Mouse (Mus musculus): ENCODE results near the gene Zc3h4. TPM values are rescaled to one million over a fixed set of nuclear protein-coding genes. Genes with fewer than 3 reads are reported as not detected.
"Not testable (repeated sequence)": the region's sequence is repeated elsewhere in the genome, so short reads cannot be mapped to it uniquely, and the experiment has no call there.

Zc3h4 gene
- polyA plus RNA-seq, 1 experiment from 2014 or later = 24.6 TPM

- peak; percentile 97 for DNase-seq (ENCODE audit: low spot score)
- H3K27ac ChIP-seq = peak within 1 kb of the TSS; percentile 97
- WGBS = under 1% methylated on average over 58 of the region's 58 CpGs
- peaks cover 35% of the 10 kb centered on the region for H3K36me3 ChIP-seq
- H3K4me1 ChIP-seq = peaks cover 18% of the 10 kb centered on the region
- H3K9me3 ChIP-seq (replicated peaks) = no peaks in the 10 kb centered on the region
- peak within 1 kb of the TSS; percentile 97 for H3K4me3 ChIP-seq
- H3K27me3 ChIP-seq (ENCODE audit: low read depth, poor library complexity, severe bottlenecking) = no peaks in the 10 kb centered on the region
Observed at GRCm38 (mm10) chr7:16387160-16388041, 13.3 kb upstream of the Zc3h4 start, which contains the start of gene Sae1. Gene Sae1 (minus strand): TSS chr7:16387806.

- not testable (repeated sequence) for H3K9me3 ChIP-seq (replicated peaks); DNase-seq (ENCODE audit: low spot score); H3K27ac ChIP-seq; H3K4me3 ChIP-seq; H3K27me3 ChIP-seq (ENCODE audit: low read depth, poor library complexity, severe bottlenecking)
- 87% methylated on average over 2 of the region's 2 CpGs for WGBS
- Histone ChIP-seq H3K4me1 (peaks cover 18% of the 10 kb centered on the region), H3K36me3 (peaks cover 12% of the 10 kb centered on the region)
Observed at GRCm38 (mm10) chr7:16389942-16390341, 10.8 kb upstream of the Zc3h4 start.

- DNase-seq (ENCODE audit: low spot score) = no peak
- Histone ChIP-seq H3K27ac (no peak overlapping the region), H3K27me3 (ENCODE audit: low read depth, poor library complexity, severe bottlenecking) (no peaks in the 10 kb centered on the region), H3K9me3 (replicated peaks) (no peaks in the 10 kb centered on the region), H3K36me3 (no peaks in the 10 kb centered on the region), H3K4me1 (no peaks in the 10 kb centered on the region), H3K4me3 (no peak overlapping the region)
- WGBS = 47% methylated on average over 4 of the region's 4 CpGs
Observed at GRCm38 (mm10) chr7:16392923-16393322, 7.8 kb upstream of the Zc3h4 start.

GRCm38 (mm10) chr7:16395944-16396343, 4.8 kb upstream of the Zc3h4 start:
- no peak overlapping the region for H3K27ac ChIP-seq
- peaks cover 7% of the 10 kb centered on the region for H3K4me1 ChIP-seq
- whole genome bisulfite sequencing = 3% methylated on average over 2 of the region's 2 CpGs
- no peaks in the 10 kb centered on the region for H3K27me3 ChIP-seq (ENCODE audit: low read depth, poor library complexity, severe bottlenecking)
- H3K4me3 ChIP-seq = no peak overlapping the region
- H3K36me3 ChIP-seq = no peaks in the 10 kb centered on the region
- H3K9me3 ChIP-seq (replicated peaks) = no peaks in the 10 kb centered on the region
- no peak for DNase-seq (ENCODE audit: low spot score)

- DNase-seq (ENCODE audit: low spot score) = no peak
- 88% methylated on average over 4 of the region's 4 CpGs for WGBS
- Histone ChIP-seq H3K36me3 (no peaks in the 10 kb centered on the region), H3K4me1 (peaks cover 7% of the 10 kb centered on the region), H3K27ac (no peak overlapping the region), H3K9me3 (replicated peaks) (no peaks in the 10 kb centered on the region), H3K4me3 (no peak overlapping the region), H3K27me3 (ENCODE audit: low read depth, poor library complexity, severe bottlenecking) (no peaks in the 10 kb centered on the region)
Observed at GRCm38 (mm10) chr7:16397465-16397864, 3.2 kb upstream of the Zc3h4 start.

GRCm38 (mm10) chr7:16398387-16399050, 2.2 kb upstream of the Zc3h4 start:
- Histone ChIP-seq H3K9me3 (replicated peaks) (no peaks in the 10 kb centered on the region), H3K27me3 (ENCODE audit: low read depth, poor library complexity, severe bottlenecking) (no peaks in the 10 kb centered on the region), H3K27ac (peak overlapping the region; percentile 100), H3K4me3 (peak overlapping the region; percentile 81), H3K36me3 (peaks cover 2% of the 10 kb centered on the region; the same call in 1 of the 2 replicates), H3K4me1 (peaks cover 16% of the 10 kb centered on the region)
- no peak for DNase-seq (ENCODE audit: low spot score)
- WGBS = 54% methylated on average over 3 of the region's 3 CpGs

- peaks cover 5% of the 10 kb centered on the region; the same call in 1 of the 2 replicates for H3K36me3 ChIP-seq
- H3K9me3 ChIP-seq (replicated peaks) = no peaks in the 10 kb centered on the region
- 1% methylated on average over 31 of the region's 31 CpGs for WGBS
- no peaks in the 10 kb centered on the region for H3K27me3 ChIP-seq (ENCODE audit: low read depth, poor library complexity, severe bottlenecking)
- H3K4me3 ChIP-seq = peak overlapping the region; percentile 81
- DNase-seq (ENCODE audit: low spot score) = peak; percentile 94
- peaks cover 23% of the 10 kb centered on the region for H3K4me1 ChIP-seq
- H3K27ac ChIP-seq = peak overlapping the region; percentile 100
Observed at GRCm38 (mm10) chr7:16399098-16399819, 1.5 kb upstream of the Zc3h4 start.

GRCm38 (mm10) chr7:16399820-16400688, 656 bp upstream of the Zc3h4 start:
- under 1% methylated on average over 77 of the region's 77 CpGs for WGBS
- H3K4me1 ChIP-seq = peaks cover 31% of the 10 kb centered on the region
- H3K27me3 ChIP-seq (ENCODE audit: low read depth, poor library complexity, severe bottlenecking) = no peaks in the 10 kb centered on the region
- H3K9me3 ChIP-seq (replicated peaks) = no peaks in the 10 kb centered on the region
- peak overlapping the region; percentile 100 for H3K27ac ChIP-seq
- H3K4me3 ChIP-seq = peak overlapping the region; percentile 81
- H3K36me3 ChIP-seq = peaks cover 5% of the 10 kb centered on the region; the same call in 1 of the 2 replicates
- peak; percentile 99 for DNase-seq (ENCODE audit: low spot score)

GRCm38 (mm10) chr7:16401991-16402431, 1.3 kb downstream of the Zc3h4 start:
- WGBS = 1% methylated on average over 17 of the region's 17 CpGs
- H3K9me3 ChIP-seq (replicated peaks) = no peaks in the 10 kb centered on the region

GRCm38 (mm10) chr7:16402449-16402848, 1.7 kb downstream of the Zc3h4 start:
- peak overlapping the region; percentile 81 for H3K4me3 ChIP-seq
- peaks cover 25% of the 10 kb centered on the region for H3K36me3 ChIP-seq
- H3K9me3 ChIP-seq (replicated peaks) = no peaks in the 10 kb centered on the region
- H3K27ac ChIP-seq = peak overlapping the region; percentile 100
- peaks cover 44% of the 10 kb centered on the region for H3K4me1 ChIP-seq
- 5% methylated on average over 9 of the region's 9 CpGs for WGBS
- DNase-seq (ENCODE audit: low spot score) = no peak
- no peaks in the 10 kb centered on the region for H3K27me3 ChIP-seq (ENCODE audit: low read depth, poor library complexity, severe bottlenecking)

More at GRCm38 (mm10) chr7:16401991-16402431, 1.3 kb downstream of the Zc3h4 start:
- H3K27ac ChIP-seq = peak overlapping the region; percentile 100
- peak overlapping the region; percentile 81 for H3K4me3 ChIP-seq
- peaks cover 20% of the 10 kb centered on the region for H3K36me3 ChIP-seq
- no peaks in the 10 kb centered on the region for H3K27me3 ChIP-seq (ENCODE audit: low read depth, poor library complexity, severe bottlenecking)
- H3K4me1 ChIP-seq = peaks cover 44% of the 10 kb centered on the region
- peak; percentile 59 for DNase-seq (ENCODE audit: low spot score)

- DNase-seq (ENCODE audit: low spot score) = peak; percentile 53
- Histone ChIP-seq H3K36me3 (peaks cover 32% of the 10 kb centered on the region), H3K27ac (peak overlapping the region; percentile 100)
Observed at GRCm38 (mm10) chr7:16402968-16403948, 2.5 kb downstream of the Zc3h4 start.

More at GRCm38 (mm10) chr7:16402968-16403948, 2.5 kb downstream of the Zc3h4 start:
- Histone ChIP-seq H3K4me1 (peaks cover 44% of the 10 kb centered on the region), H3K9me3 (replicated peaks) (no peaks in the 10 kb centered on the region), H3K27me3 (ENCODE audit: low read depth, poor library complexity, severe bottlenecking) (no peaks in the 10 kb centered on the region), H3K4me3 (peak overlapping the region; percentile 81)
- WGBS = 74% methylated on average over 21 of the region's 21 CpGs
